Mouse (Mus musculus) 3T3-L1 (cell line): ENCODE measurements around the gene Rgl1.

Experiments used
- DNase-seq: peaks from one replicate; pipeline ENCODE4 v3.0.0-alpha.2; 2015; ENCODE audit warnings: low read depth, low spot score

Rgl1 gene

GRCm38 (mm10) chr1:152550544-152550943, 215.6 kb downstream of the Rgl1 start:
- DNase-seq: peak; percentile 50

- DNase-seq: no peak
Observed at GRCm38 (mm10) chr1:152549061-152549738, 217.0 kb downstream of the Rgl1 start.

GRCm38 (mm10) chr1:152543449-152544159, 222.5 kb downstream of the Rgl1 start:
- DNase-seq: no peak

- no peak for DNase-seq
Observed at GRCm38 (mm10) chr1:152542747-152543378, 223.3 kb downstream of the Rgl1 start.

- DNase-seq: peak; percentile 73
Observed at GRCm38 (mm10) chr1:152540304-152540887, 225.8 kb downstream of the Rgl1 start.

- no peak for DNase-seq
Observed at GRCm38 (mm10) chr1:152538817-152539216, 227.3 kb downstream of the Rgl1 start.

- no peak for DNase-seq
Observed at GRCm38 (mm10) chr1:152537186-152537585, 229.0 kb downstream of the Rgl1 start.

- DNase-seq: peak; percentile 96
Observed at GRCm38 (mm10) chr1:152536416-152537018, 229.6 kb downstream of the Rgl1 start.

- DNase-seq: no peak
Observed at GRCm38 (mm10) chr1:152534531-152534930, 231.6 kb downstream of the Rgl1 start.

GRCm38 (mm10) chr1:152531498-152531897, 234.7 kb downstream of the Rgl1 start:
- no peak for DNase-seq

- no peak for DNase-seq
Observed at GRCm38 (mm10) chr1:152528778-152529177, 237.4 kb downstream of the Rgl1 start.

- DNase-seq: no peak
Observed at GRCm38 (mm10) chr1:152528214-152528613, 237.9 kb downstream of the Rgl1 start.

GRCm38 (mm10) chr1:152526154-152526553, 240.0 kb downstream of the Rgl1 start:
- no peak for DNase-seq

GRCm38 (mm10) chr1:152524987-152525648, 241.0 kb downstream of the Rgl1 start:
- DNase-seq: peak; percentile 95

- DNase-seq: peak; percentile 20
Observed at GRCm38 (mm10) chr1:152524098-152524892, 241.9 kb downstream of the Rgl1 start.

- no peak for DNase-seq
Observed at GRCm38 (mm10) chr1:152523292-152523691, 242.9 kb downstream of the Rgl1 start.

GRCm38 (mm10) chr1:152522226-152522625, 243.9 kb downstream of the Rgl1 start:
- no peak for DNase-seq

GRCm38 (mm10) chr1:152520798-152521575, 245.2 kb downstream of the Rgl1 start:
- peak; percentile 75 for DNase-seq

- no peak for DNase-seq
Observed at GRCm38 (mm10) chr1:152518971-152519370, 247.2 kb downstream of the Rgl1 start.
